Mouse (Mus musculus) liver, adult (tissue): ENCODE measurements around the gene Vamp9.

Source experiments
- GATA4 ChIP-seq: IDR thresholded peaks from 2 replicates; pipeline ENCODE4 v1.6.1; 2014; ENCODE audit warnings: mild to moderate bottlenecking, low read length; ENCODE audit not compliant: insufficient replicate concordance

Vamp9 gene

DNA sequence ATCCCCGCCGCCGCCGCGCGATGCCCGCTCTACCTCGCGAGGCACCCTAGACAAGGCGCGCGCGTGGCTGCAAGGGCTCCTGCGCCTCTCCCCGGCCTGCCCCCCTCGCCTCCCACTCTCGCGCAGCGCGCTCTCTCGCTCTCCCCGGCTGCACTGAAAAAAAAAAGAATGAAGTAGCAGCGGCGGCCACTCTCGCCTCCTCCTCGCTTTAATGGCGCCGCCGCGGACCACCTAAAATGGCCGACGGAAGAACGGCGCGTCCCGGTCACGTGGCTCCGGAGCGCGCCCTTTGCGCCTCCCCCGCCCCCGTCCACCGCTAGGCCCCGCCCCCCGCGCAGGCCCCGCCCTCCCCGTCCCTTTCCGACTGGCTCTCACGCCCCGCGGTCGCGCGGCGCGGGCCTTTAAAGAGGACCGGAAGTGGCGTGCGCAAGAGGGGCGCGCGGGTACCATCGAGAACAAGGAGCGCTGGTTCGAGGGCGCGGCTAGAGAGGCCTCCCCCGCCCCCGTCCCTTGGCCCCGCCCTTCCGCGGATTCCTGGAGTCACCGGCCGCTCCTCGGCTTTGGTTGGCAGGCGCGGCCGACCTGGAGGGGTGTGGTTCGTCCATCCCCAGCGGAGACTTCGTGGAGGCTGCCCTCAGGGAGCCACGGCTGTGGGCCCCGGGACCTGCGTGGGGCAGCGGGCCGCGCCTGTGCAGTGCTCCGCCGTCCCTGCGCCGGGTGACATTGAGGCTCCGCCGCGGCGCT, 72.8 kb downstream of the Vamp9 start, which contains the start of the genes Hnrnpd and 4930524J08Rik:
Gene Hnrnpd, minus strand, starts transcription at position 240 of the 744 bp plus-strand sequence.
Gene 4930524J08Rik, plus strand, starts transcription at position 363 of the 744 bp plus-strand sequence.
- no peak; the same call in 1 of the 2 replicates for TF ChIP-seq GATA4

GRCm38 (mm10) chr5:99983452-99984061, 77.5 kb downstream of the Vamp9 start:
- no peak for TF ChIP-seq GATA4

DNA sequence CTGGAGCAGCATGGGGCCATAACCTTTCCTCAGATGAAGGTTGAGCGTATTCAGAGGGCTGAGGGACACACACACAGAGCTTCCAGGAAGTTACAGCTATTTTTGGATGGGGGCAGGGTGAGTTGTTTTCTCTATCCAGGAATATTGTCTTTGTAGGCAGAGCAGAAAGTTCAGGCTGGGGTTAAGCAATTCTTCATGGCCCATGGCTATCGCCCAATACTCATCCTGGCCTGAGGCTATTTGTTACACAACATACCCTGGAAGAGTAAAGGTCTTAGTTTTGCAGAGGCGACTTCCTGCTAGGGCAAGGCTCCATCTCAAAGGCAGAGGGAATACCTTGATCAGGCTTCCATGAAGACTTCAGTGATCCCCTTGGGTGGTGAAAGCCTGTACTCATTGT, 88.1 kb downstream of the Vamp9 start:
- no peak for TF ChIP-seq GATA4

GRCm38 (mm10) chr5:99994680-99995079, 88.6 kb downstream of the Vamp9 start:
- TF ChIP-seq GATA4: no peak

DNA sequence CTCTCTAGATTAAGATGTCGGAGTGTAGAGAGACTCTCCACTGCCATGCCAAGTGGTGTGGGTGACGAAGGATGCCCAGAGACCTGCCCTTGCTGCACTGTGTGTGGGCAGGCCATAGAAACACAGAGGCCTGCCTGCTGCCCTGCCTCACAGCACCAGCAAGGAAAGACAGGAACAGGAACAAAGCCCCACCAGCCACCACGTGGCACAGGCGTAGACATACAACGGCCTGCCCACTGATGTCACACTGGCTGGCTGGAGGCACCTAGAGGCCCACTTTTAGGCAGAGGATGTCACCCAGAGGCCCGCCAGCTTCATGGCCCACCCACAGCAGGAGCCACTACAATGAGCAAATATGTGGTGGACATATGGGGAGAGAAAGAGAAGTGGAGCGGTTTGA, 94.0 kb downstream of the Vamp9 start:
- TF ChIP-seq GATA4: no peak

DNA sequence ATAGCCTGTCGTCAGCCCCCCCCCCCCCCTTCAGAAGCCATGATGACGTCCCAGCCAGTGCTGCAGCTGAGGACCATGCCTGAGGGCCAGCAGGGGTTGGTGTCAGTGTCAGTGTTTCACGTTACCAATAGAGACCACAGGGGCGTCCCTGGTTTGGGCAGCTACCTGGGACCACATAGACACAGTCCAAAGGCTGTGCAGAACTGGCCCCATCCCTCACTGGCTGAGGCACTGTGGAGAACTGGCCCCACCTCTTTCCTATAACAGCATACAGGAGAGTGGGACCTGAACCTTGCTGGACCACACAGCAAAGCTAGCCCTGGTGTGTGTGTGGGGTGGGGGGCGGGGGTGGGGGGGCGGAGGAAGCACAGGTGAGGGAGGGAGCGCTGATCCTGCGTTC, 94.4 kb downstream of the Vamp9 start:
- no peak for TF ChIP-seq GATA4
